ENCODE assay signal across 21 mouse cellular contexts in the genomic region with DNA sequence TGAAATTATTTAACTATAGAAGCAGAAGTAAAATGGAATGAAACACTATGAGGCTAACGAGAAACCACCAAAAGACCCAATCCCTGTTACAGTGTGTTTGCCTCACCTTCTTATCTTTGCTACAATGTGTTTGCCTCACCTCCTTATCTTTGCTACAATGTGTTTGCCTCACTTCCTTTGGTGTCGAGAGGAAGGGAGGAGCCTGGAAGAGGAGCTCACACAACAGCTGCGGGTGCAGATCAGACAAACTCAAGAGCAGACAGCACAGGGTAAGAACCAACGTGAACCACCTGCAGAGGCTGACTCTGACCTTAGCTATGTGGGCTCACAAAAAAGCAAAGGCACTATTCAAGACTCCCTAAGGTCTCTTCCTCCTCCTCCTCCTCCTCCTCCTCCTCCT.
DNase-seq lines count a peak whose midpoint lies in the region; ATAC-seq and TF ChIP-seq lines count a peak whose summit lies in the region.
"Had no signal": no experiment of that assay in that cellular context is flagged by ENCODE, and none has a peak within 500 bp of the region (broad histone marks: within the 10 kb centered on the region; RNA-seq: fewer than 3 reads in every experiment).

No protein-coding gene starts in this region.

- 24% methylated on average over 4 of the region's 4 CpGs for WGBS in lung, postnatal 0 days
- WGBS in bone marrow, adult 2 months, result 26% methylated on average over 4 of the region's 4 CpGs
- WGBS in liver, embryonic 13.5 days (ENCODE audit: insufficient replicate concordance), result 13% methylated on average over 4 of the region's 4 CpGs

- no peaks in the 10 kb centered on the region for H3K36me3 ChIP-seq in lung, postnatal 0 days (ENCODE audit: insufficient read depth, low read length)
- no peaks in the 10 kb centered on the region for H3K36me3 ChIP-seq in liver, embryonic 13.5 days
- H3K36me3 ChIP-seq: embryonic facial prominence, embryonic 12.5 days; hindbrain, embryonic 15.5 days; intestine, embryonic 15.5 days had no signal

- no peak overlapping the region for H3K4me2 ChIP-seq in lung, postnatal 0 days (replicated peaks; ENCODE audit: low read depth, low read length)
- no peak overlapping the region for H3K4me2 ChIP-seq in liver, embryonic 13.5 days
- H3K4me2 ChIP-seq: embryonic facial prominence, embryonic 12.5 days; heart, embryonic 11.5 days; hindbrain, embryonic 15.5 days; intestine, embryonic 15.5 days; limb, embryonic 12.5 days; lung, embryonic 14.5 days; midbrain, embryonic 11.5 days had no signal

- no peaks in the 10 kb centered on the region for H3K27me3 ChIP-seq in lung, postnatal 0 days (replicated peaks; ENCODE audit: insufficient read depth, low read length)
- H3K27me3 ChIP-seq in liver, embryonic 13.5 days, result no peaks in the 10 kb centered on the region
- H3K27me3 ChIP-seq: embryonic facial prominence, embryonic 12.5 days; hindbrain, embryonic 15.5 days; intestine, embryonic 15.5 days; limb, embryonic 12.5 days had no signal

- no peak for TF ChIP-seq CTCF in lung, postnatal 0 days (IDR thresholded peaks at IDR 0.05)
- TF ChIP-seq CTCF in bone marrow, adult 2 months (IDR thresholded peaks at IDR 0.05; ENCODE audit: control insufficient read depth, insufficient read depth, low read length), result no peak

- H3K4me1 ChIP-seq in lung, postnatal 0 days (ENCODE audit: insufficient read depth, low read depth, low read length), result no peaks in the 10 kb centered on the region
- H3K4me1 ChIP-seq in bone marrow, adult 2 months (ENCODE audit: control insufficient read depth, insufficient read depth, low read length), result no peaks in the 10 kb centered on the region; the same call in 1 of the 2 replicates
- H3K4me1 ChIP-seq in liver, embryonic 13.5 days (replicated peaks), result no peaks in the 10 kb centered on the region
- H3K4me1 ChIP-seq: embryonic facial prominence, embryonic 12.5 days; hindbrain, embryonic 15.5 days; intestine, embryonic 15.5 days had no signal

- no peaks in the 10 kb centered on the region for H3K9me3 ChIP-seq in lung, postnatal 0 days (ENCODE audit: low read length)
- H3K9me3 ChIP-seq in liver, embryonic 13.5 days (replicated peaks), result no peaks in the 10 kb centered on the region
- H3K9me3 ChIP-seq: hindbrain, embryonic 15.5 days; intestine, embryonic 15.5 days had no signal

- peak; percentile 68 for ATAC-seq in lung, postnatal 0 days
- ATAC-seq in liver, embryonic 13.5 days (ENCODE audit: low read depth), result peak; percentile 73; the same call in 1 of the 2 replicates
- ATAC-seq in megakaryocyte-erythroid progenitor cell, adult 5-6 weeks (replicated peaks; ENCODE audit: low FRiP score, low TSS enrichment, poor library complexity, severe bottlenecking), result peak; percentile 98
- ATAC-seq: forebrain, embryonic 14.5 days; intestine, embryonic 15.5 days had no signal

- no peak overlapping the region for H3K9ac ChIP-seq in lung, postnatal 0 days (replicated peaks; ENCODE audit: low read depth)
- H3K9ac ChIP-seq in liver, embryonic 13.5 days, result no peak overlapping the region
- H3K9ac ChIP-seq: embryonic facial prominence, embryonic 12.5 days; hindbrain, embryonic 15.5 days; intestine, embryonic 15.5 days; limb, embryonic 12.5 days; lung, embryonic 14.5 days had no signal

- DNase-seq in lung, postnatal 0 days (ENCODE audit: low spot score), result peak; percentile 56
- no peak for DNase-seq in lung, postnatal 10 days
- DNase-seq in liver, embryonic 13.5 days, result peak; percentile 16
- no peak for DNase-seq in thymus, postnatal 14 days
- no peak for DNase-seq in cerebellum, adult 9-10 months
- DNase-seq: adrenal gland, postnatal 25 days; cerebellum, adult 9-11 months; gastrocnemius, postnatal 14 days; heart, postnatal 36 days; lung, embryonic 14.5 days; thymus, postnatal 36 days had no signal

- H3K4me3 ChIP-seq in lung, postnatal 0 days (ENCODE audit: low read depth, low read length), result no peak overlapping the region
- H3K4me3 ChIP-seq in bone marrow, adult 2 months (replicated peaks; ENCODE audit: control insufficient read depth, low read depth, low read length), result no peak overlapping the region
- no peak overlapping the region for H3K4me3 ChIP-seq in liver, embryonic 13.5 days (replicated peaks)
- H3K4me3 ChIP-seq: embryonic facial prominence, embryonic 12.5 days; erythroblast, embryonic 14.5 days; hindbrain, embryonic 15.5 days; intestine, embryonic 15.5 days; limb, embryonic 12.5 days had no signal

- no peak overlapping the region for H3K27ac ChIP-seq in lung, postnatal 0 days (ENCODE audit: low read length)
- H3K27ac ChIP-seq in bone marrow, adult 2 months (ENCODE audit: control insufficient read depth, insufficient read depth, low read depth, low read length, poor library complexity), result peak overlapping the region; percentile 48; the same call in 1 of the 2 replicates
- no peak overlapping the region for H3K27ac ChIP-seq in liver, embryonic 13.5 days
- H3K27ac ChIP-seq: embryonic facial prominence, embryonic 12.5 days; hindbrain, embryonic 15.5 days; intestine, embryonic 15.5 days; limb, embryonic 12.5 days had no signal

- TF ChIP-seq POLR2A in bone marrow, adult 2 months (IDR thresholded peaks at IDR 0.05; ENCODE audit: borderline replicate concordance, control insufficient read depth, low read depth, low read length), result no peak

- TF ChIP-seq EP300 in lung, postnatal 0 days (IDR thresholded peaks at IDR 0.05), result peak; percentile 69; the same call in 1 of the 2 replicates

Comparison
In these comparisons a context has a peak if more than half of its experiments do, and no peak if none do; other contexts are left out.
1. DNase-seq: peak in lung, postnatal 0 days (single experiment) and liver, embryonic 13.5 days (single experiment); none in lung, postnatal 10 days (single experiment), thymus, postnatal 14 days (single experiment) and cerebellum, adult 9-10 months (single experiment).
2. Peak in every context shown above with its lines, with median percentiles within 50 percentile points of each other: ATAC-seq.